Mouse (Mus musculus): ENCODE data around the gene Runx1. TPM values are rescaled to one million over a fixed set of nuclear protein-coding genes. Genes with fewer than 3 reads are reported as not detected.

The Runx1 gene
- polyA plus RNA-seq, 1 experiment from 2014 or later = 2.1 TPM

GRCm38 (mm10) chr16:92555051-92555450, 270.9 kb downstream of the Runx1 start:
- Histone ChIP-seq H3K27me3 (no peaks in the 10 kb centered on the region; the same call in 1 of the 2 replicates), H3K27ac (no peak overlapping the region), H3K4me2 (no peak overlapping the region), H3K9ac (no peak overlapping the region), H3K9me3 (replicated peaks) (no peaks in the 10 kb centered on the region), H3K36me3 (no peaks in the 10 kb centered on the region), H3K4me1 (0 out of 2 replicates have a peak, but pooled peaks cover 3% of the 10 kb centered on the region), H3K4me3 (replicated peaks) (no peak overlapping the region)
- no peak for ATAC-seq (replicated peaks; ENCODE audit: low FRiP score)
- 88% methylated on average over 1 of the region's 1 CpGs for WGBS

- 20% methylated on average over 11 of the region's 11 CpGs for WGBS
- 0 out of 2 replicates have a peak, but pooled peaks cover 3% of the 10 kb centered on the region for H3K4me1 ChIP-seq
- H3K9ac ChIP-seq = no peak overlapping the region
- no peaks in the 10 kb centered on the region for H3K36me3 ChIP-seq
- no peaks in the 10 kb centered on the region for H3K27me3 ChIP-seq
- no peak overlapping the region for H3K4me2 ChIP-seq
- no peaks in the 10 kb centered on the region for H3K9me3 ChIP-seq (replicated peaks)
- no peak overlapping the region for H3K27ac ChIP-seq
- ATAC-seq (replicated peaks; ENCODE audit: low FRiP score) = no peak
- H3K4me3 ChIP-seq (replicated peaks) = no peak overlapping the region
These were observed 273.1 kb downstream of the Runx1 start for GRCm38 (mm10) chr16:92552858-92553257.

GRCm38 (mm10) chr16:92552106-92552382, 273.9 kb downstream of the Runx1 start:
- H3K27me3 ChIP-seq = no peaks in the 10 kb centered on the region
- 46% methylated on average over 9 of the region's 9 CpGs for WGBS
- H3K4me2 ChIP-seq = no peak overlapping the region
- no peaks in the 10 kb centered on the region for H3K36me3 ChIP-seq
- H3K27ac ChIP-seq = no peak overlapping the region
- no peaks in the 10 kb centered on the region for H3K9me3 ChIP-seq (replicated peaks)
- H3K4me1 ChIP-seq = 0 out of 2 replicates have a peak, but pooled peaks cover 3% of the 10 kb centered on the region
- no peak for ATAC-seq (replicated peaks; ENCODE audit: low FRiP score)
- H3K9ac ChIP-seq = no peak overlapping the region
- H3K4me3 ChIP-seq (replicated peaks) = no peak overlapping the region
